Comparison of ENCODE assay signal across 8 mouse cellular contexts in genomic region chr11:115779038-115779571, GRCm38 (mm10). TPM values are rescaled to one million over a fixed set of nuclear protein-coding genes. Genes with fewer than 3 reads are reported as not detected.
DNase-seq lines count a peak whose midpoint lies in the region; ATAC-seq and TF ChIP-seq lines count a peak whose summit lies in the region.

No protein-coding gene starts in this region.

- no peaks in the 10 kb centered on the region for H3K27me3 ChIP-seq in embryonic facial prominence, embryonic 14.5 days (replicated peaks; ENCODE audit: control insufficient read depth, insufficient read depth, low read length)
- no peaks in the 10 kb centered on the region for H3K27me3 ChIP-seq in heart, embryonic 10.5 days (ENCODE audit: insufficient read depth, poor library complexity, severe bottlenecking)
- no peaks in the 10 kb centered on the region for H3K27me3 ChIP-seq in liver, adult 2 months (ENCODE audit: control insufficient read depth, insufficient read depth, low read length)
- no peaks in the 10 kb centered on the region for H3K27me3 ChIP-seq in stomach, embryonic 15.5 days (replicated peaks)

- peak; percentile 78 for ATAC-seq in embryonic facial prominence, embryonic 14.5 days (ENCODE audit: low read depth)
- ATAC-seq in stomach, embryonic 15.5 days (ENCODE audit: insufficient read depth, low FRiP score, low read depth), result peak; percentile 95

- no peak overlapping the region for H3K4me3 ChIP-seq in embryonic facial prominence, embryonic 14.5 days (ENCODE audit: low read depth, low read length)
- H3K4me3 ChIP-seq in heart, embryonic 10.5 days, result peak overlapping the region; percentile 41
- no peak overlapping the region for H3K4me3 ChIP-seq in liver, adult 2 months (ENCODE audit: insufficient read depth, low read depth, low read length)
- no peak overlapping the region for H3K4me3 ChIP-seq in stomach, embryonic 15.5 days (replicated peaks)

- peaks cover 45% of the 10 kb centered on the region for H3K4me1 ChIP-seq in embryonic facial prominence, embryonic 14.5 days (ENCODE audit: control insufficient read depth, insufficient read depth, low read length)
- H3K4me1 ChIP-seq in heart, embryonic 10.5 days, result peaks cover 77% of the 10 kb centered on the region
- peaks cover 18% of the 10 kb centered on the region for H3K4me1 ChIP-seq in liver, adult 2 months (ENCODE audit: control insufficient read depth, insufficient read depth, low read length)
- H3K4me1 ChIP-seq in stomach, embryonic 15.5 days, result peaks cover 46% of the 10 kb centered on the region

- 32% methylated on average over 7 of the region's 9 CpGs for WGBS in embryonic facial prominence, embryonic 14.5 days
- WGBS in heart, embryonic 10.5 days, result 5% methylated on average over 9 of the region's 9 CpGs
- 10% methylated on average over 9 of the region's 9 CpGs for WGBS in liver, adult 2 months
- 11% methylated on average over 9 of the region's 9 CpGs for WGBS in stomach, embryonic 15.5 days

- H3K36me3 ChIP-seq in embryonic facial prominence, embryonic 14.5 days (ENCODE audit: control insufficient read depth, insufficient read depth, low read length), result no peaks in the 10 kb centered on the region
- H3K36me3 ChIP-seq in heart, embryonic 10.5 days, result peaks cover 32% of the 10 kb centered on the region
- no peaks in the 10 kb centered on the region for H3K36me3 ChIP-seq in liver, adult 2 months (ENCODE audit: control insufficient read depth, insufficient read depth, low read length)
- no peaks in the 10 kb centered on the region for H3K36me3 ChIP-seq in stomach, embryonic 15.5 days

- no peak for TF ChIP-seq POLR2A in liver, adult 2 months (IDR thresholded peaks at IDR 0.05; ENCODE audit: extremely low read depth, insufficient read depth, low read length)

- no peak overlapping the region for H3K4me2 ChIP-seq in embryonic facial prominence, embryonic 14.5 days (ENCODE audit: low read depth, low read length)
- H3K4me2 ChIP-seq in stomach, embryonic 15.5 days, result peak overlapping the region; percentile 34

- peak; percentile 48 for DNase-seq in cerebellum, adult 11-12 months
- no peak for DNase-seq in cerebellum, adult 8-10 months
- peak; percentile 76 for DNase-seq in embryonic facial prominence, embryonic 14.5 days (ENCODE audit: low spot score)
- DNase-seq in heart, embryonic 10.5 days (ENCODE audit: low spot score), result peak; percentile 95
- DNase-seq in kidney, adult 9 months, result peak; percentile 96
- peak; percentile 83 for DNase-seq in liver, adult 2 months (ENCODE audit: extremely low read depth, low read depth, low spot score)
- peak; percentile 28 for DNase-seq in naive thymus-derived CD4-positive, alpha-beta T cell, adult 2 months (ENCODE audit: low read depth)

- no peaks in the 10 kb centered on the region for H3K79me2 ChIP-seq in liver, adult 2 months (ENCODE audit: control insufficient read depth, insufficient read depth, low read length)

- H3K9me3 ChIP-seq in embryonic facial prominence, embryonic 14.5 days (ENCODE audit: control insufficient read depth, low read length), result no peaks in the 10 kb centered on the region
- H3K9me3 ChIP-seq in heart, embryonic 10.5 days, result no peaks in the 10 kb centered on the region
- no peaks in the 10 kb centered on the region for H3K9me3 ChIP-seq in stomach, embryonic 15.5 days

- TF ChIP-seq CTCF in liver, adult 2 months (IDR thresholded peaks at IDR 0.05; ENCODE audit: low read depth, low read length), result no peak

- no peak overlapping the region for H3K9ac ChIP-seq in embryonic facial prominence, embryonic 14.5 days (ENCODE audit: low read depth, low read length)
- H3K9ac ChIP-seq in liver, adult 2 months (ENCODE audit: low read depth, low read length), result no peak overlapping the region
- H3K9ac ChIP-seq in stomach, embryonic 15.5 days, result no peak overlapping the region

- peak overlapping the region; percentile 17; the same call in 1 of the 2 replicates for H3K27ac ChIP-seq in embryonic facial prominence, embryonic 14.5 days (replicated peaks; ENCODE audit: low read depth, low read length)
- H3K27ac ChIP-seq in heart, embryonic 10.5 days, result peak overlapping the region; percentile 90
- H3K27ac ChIP-seq in liver, adult 2 months (replicated peaks; ENCODE audit: insufficient read depth, low read depth, low read length), result peak overlapping the region; percentile 22
- peak overlapping the region; percentile 94 for H3K27ac ChIP-seq in stomach, embryonic 15.5 days

RNA-seq across cellular contexts. Expression of gene Tmem94, which starts 13.9 kb away (rescaled TPM):
- 15.4 and 18.2 TPM in 2 replicates for polyA plus RNA-seq in embryonic facial prominence, embryonic 14.5 days (2014; fragmentation: Nextera tagmentation; extraction: Ambion mirVana)
- 35.0 and 56.8 TPM in 2 replicates for polyA plus RNA-seq in heart, embryonic 10.5 days (2016; fragmentation: Nextera tagmentation; extraction: Ambion mirVana)
- 11.0 and 15.0 TPM in 2 replicates for total RNA-seq in liver, adult 2 months (2014; rRNA removed)
- polyA plus RNA-seq in liver, adult 2 months (2012; rRNA removed), result 41.1 and 41.9 TPM in 2 replicates
- polyA plus RNA-seq in stomach, embryonic 15.5 days (2015; fragmentation: Nextera tagmentation; extraction: Ambion mirVana), result 19.9 and 20.7 TPM in 2 replicates

RNA-seq across cellular contexts. Expression of gene Caskin2, which starts 34.3 kb away (rescaled TPM):
- polyA plus RNA-seq in embryonic facial prominence, embryonic 14.5 days (2014; fragmentation: Nextera tagmentation; extraction: Ambion mirVana), result 16.2 and 16.8 TPM in 2 replicates
- polyA plus RNA-seq in heart, embryonic 10.5 days (2016; fragmentation: Nextera tagmentation; extraction: Ambion mirVana), result 18.7 and 21.4 TPM in 2 replicates
- 2.9 and 3.8 TPM in 2 replicates for total RNA-seq in liver, adult 2 months (2014; rRNA removed)
- 8.9 and 9.7 TPM in 2 replicates for polyA plus RNA-seq in liver, adult 2 months (2012; rRNA removed)
- 11.7 and 13.1 TPM in 2 replicates for polyA plus RNA-seq in stomach, embryonic 15.5 days (2015; fragmentation: Nextera tagmentation; extraction: Ambion mirVana)

RNA-seq across cellular contexts. Expression of gene Tsen54, which starts 35.4 kb away (rescaled TPM):
- polyA plus RNA-seq in embryonic facial prominence, embryonic 14.5 days (2014; fragmentation: Nextera tagmentation; extraction: Ambion mirVana), result 21.2 and 26.8 TPM in 2 replicates
- polyA plus RNA-seq in heart, embryonic 10.5 days (2016; fragmentation: Nextera tagmentation; extraction: Ambion mirVana), result 39.1 and 41.7 TPM in 2 replicates
- total RNA-seq in liver, adult 2 months (2014; rRNA removed), result 4.0 and 5.8 TPM in 2 replicates
- 11.2 and 15.6 TPM in 2 replicates for polyA plus RNA-seq in liver, adult 2 months (2012; rRNA removed)
- 28.2 and 30.6 TPM in 2 replicates for polyA plus RNA-seq in stomach, embryonic 15.5 days (2015; fragmentation: Nextera tagmentation; extraction: Ambion mirVana)

RNA-seq across cellular contexts. Expression of gene Llgl2, which starts 44.7 kb away (rescaled TPM):
- 11.9 and 12.1 TPM in 2 replicates for polyA plus RNA-seq in embryonic facial prominence, embryonic 14.5 days (2014; fragmentation: Nextera tagmentation; extraction: Ambion mirVana)
- polyA plus RNA-seq in heart, embryonic 10.5 days (2016; fragmentation: Nextera tagmentation; extraction: Ambion mirVana), result 35.0 and 40.8 TPM in 2 replicates
- total RNA-seq in liver, adult 2 months (2014; rRNA removed), result 15.8 and 17.2 TPM in 2 replicates
- 46.8 and 52.7 TPM in 2 replicates for polyA plus RNA-seq in liver, adult 2 months (2012; rRNA removed)
- 60.4 and 61.5 TPM in 2 replicates for polyA plus RNA-seq in stomach, embryonic 15.5 days (2015; fragmentation: Nextera tagmentation; extraction: Ambion mirVana)

Comparison
In these comparisons a context has a peak if more than half of its experiments do, and no peak if none do; other contexts are left out.
1. H3K27ac ChIP-seq: peak in every context shown above with its lines; median percentile 94 in stomach, embryonic 15.5 days; 90 in heart, embryonic 10.5 days; 22 in liver, adult 2 months; 17 in embryonic facial prominence, embryonic 14.5 days.